Mouse (Mus musculus) heart, embryonic 12.5 days (tissue): Measurements from ENCODE around the gene Gm28553. TPM values are rescaled to one million over a fixed set of nuclear protein-coding genes. Genes with fewer than 3 reads are reported as not detected.
"Not testable (repeated sequence)": the region's sequence is repeated elsewhere in the genome, so short reads cannot be mapped to it uniquely, and the experiment has no call there.

Source experiments
- ATAC-seq: fragments of 200-750 bp; cut with Nextera tagmentation; 2 replicates; pipeline ENCODE4 v1.8.0; 2017; ENCODE audit warnings: moderate TSS enrichment, moderate library complexity; ENCODE audit not compliant: insufficient number of reproducible peaks, low FRiP score
- H3K27ac ChIP-seq: fragments of 300-500 bp; sonication (generic); 2 replicates; pipeline ENCODE4 v1.5.1; 2016; ENCODE audit warnings: mild to moderate bottlenecking, moderate library complexity; ENCODE audit not compliant: poor library complexity, severe bottlenecking
- H3K27me3 ChIP-seq: fragments of 300-500 bp; sonication (generic); replicated peaks from 2 replicates; pipeline ENCODE4 v1.6.1; 2016; ENCODE audit warnings: mild to moderate bottlenecking, moderate library complexity
- H3K36me3 ChIP-seq: fragments of 300-500 bp; sonication (generic); 2 replicates; pipeline ENCODE4 v1.6.1; 2016; ENCODE audit warnings: mild to moderate bottlenecking, moderate library complexity
- H3K4me1 ChIP-seq: fragments of 300-500 bp; sonication (generic); replicated peaks from 2 replicates; pipeline ENCODE4 v1.6.1; 2016; ENCODE audit warnings: mild to moderate bottlenecking
- H3K4me2 ChIP-seq: fragments of 300-500 bp; sonication (generic); 2 replicates; pipeline ENCODE4 v1.6.1; 2016; ENCODE audit warnings: mild to moderate bottlenecking, moderate library complexity
- H3K4me3 ChIP-seq: fragments of 300-500 bp; sonication (generic); 2 replicates; pipeline ENCODE4 v1.5.1; 2016; ENCODE audit warnings: mild to moderate bottlenecking
- H3K9ac ChIP-seq: fragments of 300-500 bp; sonication (generic); 2 replicates; pipeline ENCODE4 v1.6.1; 2016; ENCODE audit warnings: mild to moderate bottlenecking, moderate library complexity
- H3K9me3 ChIP-seq: fragments of 300-500 bp; sonication (generic); replicated peaks from 2 replicates; pipeline ENCODE4 v1.6.1; 2016; ENCODE audit warnings: mild to moderate bottlenecking, moderate library complexity
- WGBS: fragments of 180-500 bp; shearing (Covaris S2); methylation state at CpG from one replicate; pipeline ENCODE4 v1.1.7; 2016; 5-methylcytosine and 5-hydroxymethylcytosine counted together
- polyA plus RNA-seq: library from polyadenylated mRNA; unstranded; fragments of >200 nt; fragmentation: Nextera tagmentation; extraction: Ambion mirVana; gene quantifications from 2 replicates; pipeline ENCODE4 v1.2.1, GENCODE M21; 2016

Gene Gm28553
- polyA plus RNA-seq, result not detected in 2 replicates

DNA sequence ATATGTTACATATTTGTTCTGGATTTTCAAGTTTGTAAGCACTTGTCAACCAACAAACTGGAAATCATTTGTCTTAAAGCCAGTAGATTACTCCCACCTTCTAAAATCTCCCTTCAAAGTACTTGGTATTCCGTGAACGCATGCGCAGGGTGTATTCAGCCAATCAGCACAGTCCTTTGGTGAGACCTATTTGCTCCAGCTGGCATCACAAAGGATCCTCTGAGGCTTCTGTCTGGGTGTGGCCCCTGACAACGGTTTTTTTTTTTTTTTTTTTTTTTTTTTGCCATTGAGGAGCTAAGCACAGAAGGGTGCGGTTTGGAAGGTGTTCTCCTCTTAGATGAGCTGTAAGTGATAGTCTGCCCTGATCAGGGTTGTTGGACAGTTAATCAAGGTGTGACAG lies at the start of gene Gm28553:
Gene Gm28553, plus strand, starts transcription at position 301 of the 400 bp plus-strand sequence.
- H3K27ac ChIP-seq, H3K4me1 ChIP-seq, H3K9ac ChIP-seq, H3K9me3 ChIP-seq, H3K4me3 ChIP-seq, H3K36me3 ChIP-seq, H3K4me2 ChIP-seq, H3K27me3 ChIP-seq, ATAC-seq: not testable (repeated sequence)
- WGBS, result no CpG with 5 or more reads among the region's 5 CpGs
